ENCODE assay signal across 7 mouse cellular contexts in the genomic region with DNA sequence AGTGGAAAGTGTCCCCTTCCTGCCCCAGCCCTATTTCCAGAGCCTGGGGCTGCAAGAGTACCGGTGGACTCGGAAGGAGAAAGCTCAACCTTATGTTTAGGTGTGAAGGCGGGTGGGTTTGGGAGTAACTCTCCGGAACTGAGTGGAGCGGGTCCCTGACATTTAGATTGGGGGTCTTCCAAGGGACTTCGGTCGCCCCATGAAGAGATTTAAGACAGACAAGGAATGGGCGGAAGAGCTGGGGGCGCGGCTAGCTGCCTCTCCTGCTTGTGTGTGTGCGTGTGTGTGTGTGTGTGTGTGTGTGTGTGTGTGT.
DNase-seq lines count a peak whose midpoint lies in the region; ATAC-seq lines count a peak whose summit lies in the region.

No protein-coding gene starts in this region.

- 4% methylated on average over 11 of the region's 11 CpGs for WGBS in lung, embryonic 16.5 days
- 1% methylated on average over 11 of the region's 11 CpGs for WGBS in forebrain, embryonic 15.5 days
- whole genome bisulfite sequencing in limb, embryonic 15.5 days: 3% methylated on average over 9 of the region's 11 CpGs
- 4% methylated on average over 11 of the region's 11 CpGs for WGBS in stomach, embryonic 15.5 days

- H3K4me2 ChIP-seq in lung, embryonic 16.5 days (ENCODE audit: low read depth, low read length): peak overlapping the region; percentile 97
- H3K4me2 ChIP-seq in forebrain, embryonic 15.5 days (replicated peaks): peak overlapping the region; percentile 98
- H3K4me2 ChIP-seq in limb, embryonic 15.5 days: peak overlapping the region; percentile 95
- H3K4me2 ChIP-seq in stomach, embryonic 15.5 days: peak overlapping the region; percentile 96

- H3K27ac ChIP-seq in lung, embryonic 16.5 days (ENCODE audit: low read length): no peak overlapping the region
- no peak overlapping the region for H3K27ac ChIP-seq in forebrain, embryonic 15.5 days (replicated peaks)
- 0 out of 2 replicates have a peak overlapping the region, but pooled peaks have one; percentile 29 for H3K27ac ChIP-seq in limb, embryonic 15.5 days
- no peak overlapping the region for H3K27ac ChIP-seq in stomach, embryonic 15.5 days

- 0 out of 2 replicates have a peak, but pooled peaks have one; percentile 2 for ATAC-seq in lung, embryonic 16.5 days (ENCODE audit: low read depth)
- peak; percentile 5; the same call in 1 of the 2 replicates for ATAC-seq in forebrain, embryonic 15.5 days (replicated peaks)
- ATAC-seq in limb, embryonic 15.5 days (ENCODE audit: insufficient number of reproducible peaks, low FRiP score, low TSS enrichment, low read depth): no peak
- no peak for ATAC-seq in stomach, embryonic 15.5 days (ENCODE audit: insufficient read depth, low FRiP score, low read depth)

- H3K9me3 ChIP-seq in lung, embryonic 16.5 days (ENCODE audit: control insufficient read depth, low read length): no peaks in the 10 kb centered on the region
- H3K9me3 ChIP-seq in forebrain, embryonic 15.5 days: no peaks in the 10 kb centered on the region
- no peaks in the 10 kb centered on the region for H3K9me3 ChIP-seq in limb, embryonic 15.5 days
- no peaks in the 10 kb centered on the region for H3K9me3 ChIP-seq in stomach, embryonic 15.5 days

- peak overlapping the region; percentile 64 for H3K4me3 ChIP-seq in lung, embryonic 16.5 days (ENCODE audit: low read length)
- H3K4me3 ChIP-seq in forebrain, embryonic 15.5 days: peak overlapping the region; percentile 66
- peak overlapping the region; percentile 75 for H3K4me3 ChIP-seq in limb, embryonic 15.5 days
- peak overlapping the region; percentile 79 for H3K4me3 ChIP-seq in stomach, embryonic 15.5 days (replicated peaks)

- H3K9ac ChIP-seq in lung, embryonic 16.5 days (ENCODE audit: low read length): peak overlapping the region; percentile 72
- 0 out of 2 replicates have a peak overlapping the region, but pooled peaks have one; percentile 64 for H3K9ac ChIP-seq in forebrain, embryonic 15.5 days (replicated peaks)
- H3K9ac ChIP-seq in limb, embryonic 15.5 days: no peak overlapping the region
- no peak overlapping the region for H3K9ac ChIP-seq in stomach, embryonic 15.5 days

- peaks cover 14% of the 10 kb centered on the region for H3K4me1 ChIP-seq in lung, embryonic 16.5 days (replicated peaks; ENCODE audit: control insufficient read depth, insufficient read depth, low read length)
- peaks cover 52% of the 10 kb centered on the region for H3K4me1 ChIP-seq in forebrain, embryonic 15.5 days
- H3K4me1 ChIP-seq in limb, embryonic 15.5 days: peaks cover 35% of the 10 kb centered on the region
- H3K4me1 ChIP-seq in stomach, embryonic 15.5 days: peaks cover 13% of the 10 kb centered on the region

- no peaks in the 10 kb centered on the region; the same call in 1 of the 2 replicates for H3K27me3 ChIP-seq in lung, embryonic 16.5 days (ENCODE audit: control insufficient read depth, insufficient read depth, low read depth, low read length)
- H3K27me3 ChIP-seq in forebrain, embryonic 15.5 days: peaks cover 40% of the 10 kb centered on the region
- H3K27me3 ChIP-seq in limb, embryonic 15.5 days: peaks cover 11% of the 10 kb centered on the region; the same call in 1 of the 2 replicates
- H3K27me3 ChIP-seq in stomach, embryonic 15.5 days (replicated peaks): no peaks in the 10 kb centered on the region

- H3K36me3 ChIP-seq in lung, embryonic 16.5 days (ENCODE audit: control insufficient read depth, insufficient read depth, low read length): no peaks in the 10 kb centered on the region
- no peaks in the 10 kb centered on the region for H3K36me3 ChIP-seq in forebrain, embryonic 15.5 days
- no peaks in the 10 kb centered on the region for H3K36me3 ChIP-seq in limb, embryonic 15.5 days
- H3K36me3 ChIP-seq in stomach, embryonic 15.5 days: no peaks in the 10 kb centered on the region

- DNase-seq in lung, postnatal 14 days: no peak
- no peak for DNase-seq in ovary, postnatal 10 days (ENCODE audit: low spot score)
- DNase-seq in layer of hippocampus, adult 9-11 months: no peak

Comparison
In these comparisons a context has a peak if more than half of its experiments do, and no peak if none do; other contexts are left out.
1. ATAC-seq: peak in lung, embryonic 16.5 days (single experiment) and forebrain, embryonic 15.5 days (single experiment); none in limb, embryonic 15.5 days (single experiment) and stomach, embryonic 15.5 days (single experiment).
2. H3K9ac ChIP-seq: peak in lung, embryonic 16.5 days (single experiment) and forebrain, embryonic 15.5 days (single experiment); none in limb, embryonic 15.5 days (single experiment) and stomach, embryonic 15.5 days (single experiment).
3. Peak in every context shown above with its lines, with median percentiles within 50 percentile points of each other: H3K4me2 ChIP-seq and H3K4me3 ChIP-seq.